Mouse (Mus musculus): Measurements from ENCODE around the gene Aida.

Gene Aida

DNA sequence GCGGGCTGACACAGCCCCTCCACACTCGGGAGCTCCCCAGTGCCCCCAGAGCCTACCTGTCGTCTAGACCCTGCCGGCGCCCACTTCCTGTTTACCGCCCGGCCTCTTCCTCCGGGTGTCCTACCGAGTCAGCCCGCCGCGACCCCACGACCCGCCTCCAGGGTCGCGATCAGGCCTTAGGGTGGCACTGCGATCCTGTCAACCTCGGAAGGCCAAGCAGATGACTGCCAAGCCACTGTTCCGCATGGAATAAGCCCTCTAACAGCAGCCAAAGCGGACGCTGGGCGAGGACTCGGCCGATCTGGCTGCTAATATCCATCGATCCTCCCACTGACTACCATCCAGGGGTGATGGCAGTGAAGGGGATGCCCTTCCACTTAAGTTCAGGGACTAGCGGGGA is at the start of gene Aida:
Gene Aida, plus strand, starts transcription at position 126 of the 400 bp plus-strand sequence.
- no peak for DNase-seq

DNA sequence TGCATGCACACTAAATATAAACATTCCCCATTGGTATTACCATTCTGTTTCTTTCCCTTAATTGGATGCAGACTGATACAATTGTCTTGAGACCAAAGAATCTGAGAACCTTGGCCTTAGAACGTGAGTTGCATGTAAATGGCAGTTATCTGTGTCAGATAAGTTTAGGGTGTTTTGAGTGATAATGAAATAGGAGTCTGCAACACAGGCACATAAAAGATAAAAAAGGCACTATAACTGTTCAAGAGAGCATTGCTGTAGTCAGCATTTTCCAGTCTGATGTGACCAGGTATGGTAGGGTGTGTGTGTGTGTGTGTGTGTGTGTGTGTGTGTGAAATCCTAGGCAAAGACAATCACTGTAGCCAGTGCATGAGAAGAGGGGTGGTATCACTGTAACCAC is 48.2 kb upstream of the Aida start:
- DNase-seq, result no peak

DNA sequence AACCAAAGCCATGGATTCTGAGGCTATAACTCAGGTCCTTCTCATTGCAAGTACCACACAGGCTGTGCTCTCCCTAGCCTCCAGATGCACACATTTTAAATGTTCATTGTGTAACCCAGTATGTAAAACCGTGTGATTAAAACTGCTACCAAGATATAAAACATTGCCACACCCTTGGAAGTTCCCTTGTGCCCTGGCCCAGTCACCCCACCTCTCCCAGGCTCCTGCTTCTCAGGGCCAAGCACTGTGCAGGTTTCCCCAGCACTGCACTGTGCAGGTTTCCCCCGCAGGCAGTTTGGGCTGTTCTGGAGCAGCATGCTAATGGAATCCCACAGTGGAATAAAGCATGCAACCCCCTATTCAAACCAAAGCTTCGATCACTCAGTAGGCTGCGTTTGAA is 45.8 kb upstream of the Aida start:
- no peak for DNase-seq

DNA sequence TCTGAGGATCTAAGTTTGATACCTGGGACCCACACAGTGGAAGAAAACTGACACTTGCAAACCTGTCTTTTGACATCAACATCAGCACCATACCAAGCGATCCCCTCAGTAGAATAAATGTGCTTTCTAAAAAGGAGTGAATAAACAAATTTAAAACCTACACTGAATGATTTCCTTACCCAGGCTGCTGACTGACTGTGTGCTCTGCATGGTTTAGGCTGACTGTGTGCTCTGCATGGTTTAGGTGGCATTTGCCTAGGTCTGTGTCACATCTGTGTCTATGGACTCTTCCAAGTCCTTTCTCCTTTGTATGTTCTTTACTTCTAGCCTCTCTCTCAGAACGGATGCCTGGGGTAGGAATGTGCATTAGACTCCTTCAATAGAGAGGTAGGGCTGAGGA is 44.6 kb upstream of the Aida start:
- DNase-seq, result no peak

DNA sequence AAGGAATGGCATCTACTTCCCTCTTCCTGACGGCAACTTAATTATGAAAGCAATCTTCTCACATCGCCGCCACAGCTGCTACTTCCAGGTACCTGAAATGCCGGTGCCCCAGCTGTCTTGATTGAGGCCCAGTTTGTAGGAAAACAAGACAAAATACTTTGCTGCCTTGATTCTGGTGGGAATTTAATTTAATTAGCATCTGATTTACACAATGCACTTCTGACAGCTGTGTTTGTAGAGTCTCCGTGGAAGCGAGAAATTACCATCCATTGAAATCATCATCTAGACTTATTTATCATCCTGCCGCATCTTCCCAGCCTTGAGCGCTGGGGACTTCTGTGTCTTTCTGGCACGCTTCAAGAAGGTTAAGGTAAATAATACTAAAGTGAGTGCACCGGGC is 43.8 kb upstream of the Aida start:
- DNase-seq, result peak; percentile 75

DNA sequence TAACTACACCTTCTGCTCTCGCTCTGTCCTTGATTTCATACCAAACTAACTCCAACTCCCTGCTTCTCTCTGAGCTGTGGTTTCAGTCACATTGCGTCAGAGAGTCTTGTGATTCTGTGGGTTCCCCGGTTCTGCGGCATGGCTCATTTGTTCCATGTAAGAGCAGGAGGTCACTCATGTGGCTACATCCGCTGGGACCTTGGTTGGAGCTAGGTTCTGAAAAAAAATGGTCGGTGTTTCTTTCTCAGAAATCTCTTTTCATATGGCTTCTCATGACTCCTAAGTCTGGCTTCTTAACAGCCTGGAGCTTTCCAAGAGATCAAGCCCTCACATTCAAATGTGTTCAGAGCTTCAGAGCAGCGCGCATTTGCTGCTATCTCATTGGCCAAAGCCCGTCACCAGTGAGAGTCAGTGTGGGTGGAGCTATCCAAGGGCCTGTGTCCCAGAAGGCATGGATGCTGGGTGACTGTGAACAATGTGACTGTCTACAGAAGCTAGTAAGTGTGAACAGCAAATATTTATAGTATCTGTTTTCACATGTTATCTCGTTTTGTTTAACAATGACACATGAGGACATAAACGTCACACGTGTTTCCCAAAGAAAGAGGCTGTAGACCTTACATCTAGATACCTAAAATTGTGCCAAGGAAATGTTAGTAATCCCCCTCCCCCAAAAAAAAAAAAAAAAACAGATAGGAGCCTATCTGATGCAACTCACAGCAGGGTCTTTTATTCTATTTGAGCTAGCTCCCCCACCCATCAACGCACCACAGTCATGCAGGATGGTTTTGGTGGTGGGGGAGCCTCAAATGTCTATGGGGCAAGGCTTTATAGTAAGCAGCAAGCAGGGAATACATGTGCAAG is 32.0 kb upstream of the Aida start:
- peak; percentile 95 for DNase-seq

DNA sequence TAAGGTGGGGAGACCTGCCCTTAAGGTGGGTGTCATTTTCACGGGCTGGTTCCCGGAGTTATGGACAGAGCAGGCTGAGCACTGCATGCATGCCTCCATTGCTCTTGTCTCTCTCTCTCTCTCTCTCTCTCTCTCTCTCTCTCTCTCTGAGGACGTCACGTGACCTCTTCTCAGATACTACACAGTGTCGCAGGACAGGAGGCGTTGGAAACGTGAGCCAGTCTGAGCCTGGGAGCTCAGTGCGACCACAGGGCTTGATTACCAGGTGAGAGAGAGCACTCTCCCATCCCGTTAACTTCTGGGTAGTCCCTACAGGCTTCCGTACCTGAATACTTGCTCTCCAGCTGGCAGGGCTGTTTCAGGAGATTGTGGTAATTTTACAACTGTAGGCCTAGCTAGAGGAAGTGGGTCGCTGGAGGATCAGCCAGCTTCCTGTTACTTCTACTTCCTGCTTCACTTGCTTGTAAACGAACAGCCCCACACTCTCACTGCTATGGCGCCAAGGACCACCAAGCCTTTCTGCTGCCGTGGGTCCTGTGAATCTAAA is 30.4 kb upstream of the Aida start:
- peak; percentile 86 for DNase-seq

DNA sequence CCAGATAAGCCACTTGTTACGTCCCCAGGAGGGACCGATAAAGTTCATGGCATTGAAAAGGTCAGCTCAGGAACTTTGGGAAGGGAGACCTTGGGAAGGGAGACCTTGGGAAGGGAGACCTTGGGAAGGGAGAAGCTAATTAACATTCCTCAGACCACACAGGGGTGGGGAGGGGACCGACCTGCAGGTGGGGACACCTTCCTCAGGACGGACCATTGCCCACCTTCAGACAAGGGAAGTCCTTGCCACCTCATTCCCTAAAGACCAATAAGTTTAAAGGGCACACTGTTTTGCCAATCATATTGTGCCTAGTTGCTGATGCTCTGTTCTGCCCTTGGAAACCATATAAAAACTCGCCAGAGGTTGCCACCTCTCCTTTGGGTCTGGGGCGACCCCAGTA is 28.7 kb upstream of the Aida start:
- peak; percentile 74 for DNase-seq

DNA sequence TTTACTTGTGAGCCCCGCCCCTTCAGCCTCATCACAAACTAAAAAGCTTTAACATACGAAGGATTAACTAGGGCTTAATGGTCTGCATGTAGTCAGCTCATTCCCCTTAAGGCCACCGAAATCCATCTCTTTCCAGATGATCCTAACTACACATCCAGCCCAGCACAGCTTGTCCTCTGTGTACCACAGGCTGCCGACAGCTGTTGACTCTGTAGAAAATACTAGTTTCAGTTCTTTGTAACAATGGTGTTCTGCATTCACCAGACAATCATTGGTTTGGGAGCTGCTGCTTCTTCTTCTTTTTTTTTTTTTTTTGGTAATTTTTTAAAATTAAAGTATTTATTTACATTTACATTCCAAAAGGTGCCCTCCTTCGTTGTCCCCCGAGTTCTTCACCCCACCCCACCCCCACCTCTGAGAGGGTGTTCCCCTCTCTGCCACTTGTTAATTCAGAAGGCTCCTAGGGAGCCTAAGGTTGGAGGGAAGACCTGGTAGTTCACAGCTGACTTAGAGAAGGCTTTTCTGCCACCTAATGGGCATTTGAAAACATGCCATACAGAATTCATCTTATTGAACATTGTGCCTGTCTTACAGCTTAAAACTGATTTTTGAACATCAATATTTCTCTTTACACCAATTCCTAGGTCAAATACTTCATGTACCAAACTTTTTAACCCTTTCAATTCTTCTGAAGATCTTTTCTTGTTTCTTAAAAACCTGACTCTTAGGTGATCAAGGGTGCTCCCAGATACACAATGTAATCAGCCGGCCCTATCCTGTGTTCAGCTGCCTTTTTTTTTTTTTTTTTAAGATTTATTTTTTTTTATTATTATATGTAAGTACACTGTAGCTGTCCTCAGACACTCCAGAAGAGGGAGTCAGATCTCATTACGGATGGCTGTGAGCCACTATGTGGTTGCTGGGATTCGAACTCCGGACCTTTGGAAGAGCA is 23.2 kb upstream of the Aida start:
- DNase-seq, result peak; percentile 84

DNA sequence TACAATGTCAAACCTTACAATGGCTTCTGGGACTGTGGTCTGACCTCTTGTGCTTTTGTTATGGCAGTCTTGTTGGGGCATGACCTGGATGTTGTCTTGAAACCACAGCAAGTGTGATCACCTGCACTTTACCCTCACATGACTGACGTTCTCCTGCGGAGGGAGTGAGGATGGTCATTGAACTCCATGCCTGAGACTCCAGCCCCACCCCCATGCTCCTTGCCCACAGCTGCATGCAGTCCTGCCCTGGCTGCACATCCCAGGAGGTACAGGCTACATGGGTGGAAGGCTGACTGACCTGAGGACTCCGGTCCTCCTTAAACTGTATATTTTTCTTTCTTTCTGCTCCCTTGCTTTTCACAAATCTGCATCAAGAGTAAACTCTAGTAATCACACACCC is 22.0 kb upstream of the Aida start:
- DNase-seq, result peak; percentile 87

- DNase-seq, result peak; percentile 60
Measured at GRCm38 (mm10) chr1:183275763-183276162, 20.6 kb upstream of the Aida start.

DNA sequence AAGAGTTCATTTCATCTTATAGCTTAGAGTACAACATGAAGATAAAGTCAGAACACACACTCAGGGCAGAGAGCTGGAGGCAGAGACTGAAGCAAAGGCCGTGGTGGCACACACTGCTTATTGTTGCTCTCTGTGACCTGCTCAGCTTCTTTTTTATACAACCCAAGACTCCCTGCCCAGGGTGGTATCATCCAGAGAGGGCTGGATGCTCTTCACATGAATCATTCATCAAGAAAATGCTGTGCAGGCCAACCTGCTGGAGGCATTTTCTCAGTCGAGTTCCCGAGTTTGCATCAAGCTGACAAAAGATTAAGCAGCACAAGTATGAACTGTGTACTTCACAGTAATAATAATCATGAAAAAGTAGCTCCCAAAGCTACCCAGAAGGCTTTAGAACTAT is 8.0 kb upstream of the Aida start:
- peak; percentile 60 for DNase-seq

GRCm38 (mm10) chr1:183289576-183289975 is 6.8 kb upstream of the Aida start:
- DNase-seq, result peak; percentile 48

GRCm38 (mm10) chr1:183296877-183297383 is 540 bp downstream of the Aida start, which contains the start of gene Brox:
Gene Brox (minus strand): TSS chr1:183297269.
- DNase-seq, result peak; percentile 99

DNA sequence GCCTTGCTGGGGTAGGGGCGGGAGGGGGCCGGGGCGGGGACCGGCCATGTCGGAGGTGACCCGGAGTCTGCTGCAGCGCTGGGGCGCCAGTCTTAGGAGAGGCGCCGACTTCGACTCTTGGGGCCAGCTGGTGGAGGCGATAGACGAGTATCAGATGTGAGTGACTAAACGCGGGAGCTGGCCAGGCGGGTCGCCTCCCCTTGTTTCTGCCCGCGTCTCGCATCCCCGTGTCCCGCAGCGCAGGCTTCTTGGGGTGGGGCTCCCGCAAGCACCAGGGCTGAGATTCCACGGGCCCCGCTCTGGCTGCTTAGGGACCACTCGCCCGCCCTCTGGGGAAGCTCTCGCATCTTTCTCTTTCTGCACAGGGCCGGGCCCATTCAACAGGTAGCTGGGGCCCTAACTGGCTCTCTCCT is 1.1 kb downstream of the Aida start:
- no peak for DNase-seq

DNA sequence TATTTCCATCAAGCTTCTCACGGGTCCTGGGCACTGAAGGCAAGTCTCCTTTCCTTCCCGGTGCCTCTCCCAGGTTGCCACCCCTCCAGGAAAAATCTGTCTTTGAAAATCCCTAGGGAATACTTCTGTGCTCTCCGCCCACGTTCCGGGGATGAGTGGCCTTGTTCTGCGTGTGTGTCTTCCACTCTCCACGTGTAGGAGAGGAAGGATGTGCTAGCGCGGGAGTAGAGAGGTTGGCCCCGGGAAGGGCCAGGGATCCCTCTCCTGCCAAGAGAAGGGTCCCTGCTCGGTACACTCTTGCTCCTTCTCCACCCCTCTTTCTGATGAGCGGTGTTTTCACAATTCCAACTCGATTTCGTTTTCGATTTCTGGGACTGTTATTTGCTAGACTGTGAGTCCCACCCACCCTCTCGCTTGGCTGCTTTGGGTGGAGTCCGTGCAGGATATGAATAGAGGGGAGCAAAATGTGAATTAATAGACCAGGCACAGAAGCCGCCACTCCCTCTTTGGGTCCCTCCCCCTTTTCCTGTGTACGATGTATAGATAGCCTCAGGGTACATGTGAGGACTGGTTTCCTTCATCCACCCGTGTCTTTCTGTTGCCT is 1.6 kb downstream of the Aida start:
- DNase-seq, result peak; percentile 98

GRCm38 (mm10) chr1:183299161-183299560 is 2.8 kb downstream of the Aida start:
- DNase-seq, result peak; percentile 100

GRCm38 (mm10) chr1:183307555-183307954 is 11.2 kb downstream of the Aida start:
- peak; percentile 86 for DNase-seq

GRCm38 (mm10) chr1:183308476-183308875 is 12.1 kb downstream of the Aida start:
- peak; percentile 51 for DNase-seq

DNA sequence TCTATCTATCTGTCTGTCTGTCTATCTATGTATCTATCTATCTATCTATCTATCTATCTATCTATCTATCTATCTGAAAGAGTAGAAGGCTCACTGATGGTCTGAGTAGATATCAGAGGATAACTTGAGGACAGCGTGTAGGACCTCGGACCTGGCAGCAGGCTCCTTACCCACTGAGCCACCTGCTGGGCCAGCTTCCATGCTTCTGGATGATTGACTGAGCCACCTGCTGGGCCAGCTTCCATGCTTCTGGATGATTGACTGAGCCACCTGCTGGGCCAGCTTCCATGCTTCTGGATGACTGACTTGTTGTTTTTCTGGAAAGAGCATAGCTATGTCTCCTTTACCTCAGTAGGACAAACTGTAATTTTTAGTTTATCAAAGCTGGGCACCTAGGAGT is 13.2 kb downstream of the Aida start:
- DNase-seq, result peak; percentile 53

GRCm38 (mm10) chr1:183312076-183312475 is 15.7 kb downstream of the Aida start:
- DNase-seq, result peak; percentile 48

DNA sequence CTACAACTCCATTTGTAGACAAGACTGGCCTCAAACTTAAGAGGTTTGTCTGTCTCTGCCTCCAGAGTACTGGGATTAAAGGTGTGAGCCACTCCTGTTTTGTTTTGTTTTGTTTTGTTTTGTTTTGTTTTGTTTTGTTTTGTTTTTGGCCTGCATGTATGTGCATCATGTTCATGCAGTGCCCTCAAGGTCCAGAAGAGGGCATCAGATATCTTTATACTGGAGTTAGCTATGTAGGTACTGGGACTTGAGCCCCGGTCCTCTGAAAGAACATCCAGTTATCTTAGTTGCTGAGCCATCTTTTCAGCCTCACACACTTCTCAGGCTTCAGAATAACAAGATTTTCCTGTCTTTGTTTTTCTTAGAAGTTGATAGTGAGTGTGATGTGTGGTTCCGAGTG is 19.4 kb downstream of the Aida start:
- DNase-seq, result peak; percentile 53

DNA sequence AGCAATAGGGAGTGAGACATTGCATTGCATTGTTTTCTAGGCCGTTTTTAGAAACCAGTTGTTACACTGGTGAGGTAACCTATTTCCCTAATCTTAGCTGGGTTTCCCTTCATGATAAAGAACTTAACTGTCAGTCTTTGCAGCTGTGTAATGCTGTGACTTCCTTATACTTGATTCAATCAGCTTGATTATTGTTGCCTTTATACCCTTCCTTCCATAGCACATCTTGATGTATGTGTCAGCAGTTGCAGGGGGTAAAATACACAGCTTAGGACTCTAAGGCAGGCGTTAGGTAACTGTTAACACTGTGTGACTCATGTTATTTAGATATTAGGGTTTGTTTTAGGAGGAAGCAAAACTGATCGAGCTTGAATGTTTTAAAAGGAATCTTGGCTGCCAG is 24.3 kb downstream of the Aida start:
- peak; percentile 33 for DNase-seq
